Mouse (Mus musculus): ENCODE measurements around the gene Fam173b.

- no peak for TF ChIP-seq POLR2A (IDR thresholded peaks at IDR 0.05; ENCODE audit: low read depth, low read length)
- no peak for TF ChIP-seq CTCF (conservative IDR thresholded peaks at IDR 0.05; ENCODE audit: insufficient read depth, insufficient read length, low read depth, low read length)
Observed at GRCm38 (mm10) chr15:31586088-31586487, 15.6 kb upstream of the Fam173b start.
